Mouse (Mus musculus) yolk sac, embryonic 10.5 days (tissue): ENCODE results near the gene Adamtsl2.

ENCODE experiments used
- DNase-seq: peaks from one replicate; pipeline ENCODE4 v3.0.0-alpha.2; 2017; ENCODE audit warnings: low spot score

Gene Adamtsl2

GRCm38 (mm10) chr2:27075485-27075884 is 3.7 kb upstream of the Adamtsl2 start:
- peak; percentile 23 for DNase-seq

- DNase-seq: no peak
Measured at GRCm38 (mm10) chr2:27077655-27078244, 1.4 kb upstream of the Adamtsl2 start.

GRCm38 (mm10) chr2:27078312-27078711 is 867 bp upstream of the Adamtsl2 start:
- no peak for DNase-seq

GRCm38 (mm10) chr2:27079649-27080048 is 470 bp downstream of the Adamtsl2 start:
- DNase-seq: no peak

- peak; percentile 13 for DNase-seq
Measured at GRCm38 (mm10) chr2:27083761-27084475, 4.7 kb downstream of the Adamtsl2 start.

GRCm38 (mm10) chr2:27084963-27085362 is 5.8 kb downstream of the Adamtsl2 start:
- DNase-seq: no peak

GRCm38 (mm10) chr2:27085801-27086200 is 6.6 kb downstream of the Adamtsl2 start:
- no peak for DNase-seq

- no peak for DNase-seq
Measured at GRCm38 (mm10) chr2:27086483-27087010, 7.4 kb downstream of the Adamtsl2 start.

- no peak for DNase-seq
Measured at GRCm38 (mm10) chr2:27087581-27087980, 8.4 kb downstream of the Adamtsl2 start.

GRCm38 (mm10) chr2:27088071-27088644 is 9.0 kb downstream of the Adamtsl2 start:
- no peak for DNase-seq

GRCm38 (mm10) chr2:27088700-27089099 is 9.5 kb downstream of the Adamtsl2 start:
- DNase-seq: no peak

- no peak for DNase-seq
Measured at GRCm38 (mm10) chr2:27089238-27089637, 10.1 kb downstream of the Adamtsl2 start.

- no peak for DNase-seq
Measured at GRCm38 (mm10) chr2:27095178-27095577, 16.0 kb downstream of the Adamtsl2 start.

GRCm38 (mm10) chr2:27096341-27096981 is 17.3 kb downstream of the Adamtsl2 start:
- DNase-seq: no peak

- DNase-seq: no peak
Measured at GRCm38 (mm10) chr2:27097241-27097656, 18.1 kb downstream of the Adamtsl2 start.

- peak; percentile 29 for DNase-seq
Measured at GRCm38 (mm10) chr2:27097776-27098175, 18.6 kb downstream of the Adamtsl2 start.

- DNase-seq: no peak
Measured at GRCm38 (mm10) chr2:27103554-27103953, 24.4 kb downstream of the Adamtsl2 start.

- no peak for DNase-seq
Measured at GRCm38 (mm10) chr2:27106816-27107215, 27.6 kb downstream of the Adamtsl2 start.

- no peak for DNase-seq
Measured at GRCm38 (mm10) chr2:27108144-27108543, 29.0 kb downstream of the Adamtsl2 start.

- DNase-seq: no peak
Measured at GRCm38 (mm10) chr2:27109052-27109451, 29.9 kb downstream of the Adamtsl2 start.

- DNase-seq: no peak
Measured at GRCm38 (mm10) chr2:27112585-27112984, 33.4 kb downstream of the Adamtsl2 start.

GRCm38 (mm10) chr2:27114169-27114568 is 35.0 kb downstream of the Adamtsl2 start:
- DNase-seq: no peak

GRCm38 (mm10) chr2:27118452-27118851 is 39.3 kb downstream of the Adamtsl2 start:
- DNase-seq: no peak
